Mouse (Mus musculus) kidney, postnatal 36 days (tissue): ENCODE data around the gene Cdh11.

ENCODE experiments used
- DNase-seq, 2 experiments: peaks; one replicate each; pipeline ENCODE4 v3.0.0; 2021 to 2022; ENCODE audit warnings: mixed read lengths in 2 of 2

The Cdh11 gene

DNA sequence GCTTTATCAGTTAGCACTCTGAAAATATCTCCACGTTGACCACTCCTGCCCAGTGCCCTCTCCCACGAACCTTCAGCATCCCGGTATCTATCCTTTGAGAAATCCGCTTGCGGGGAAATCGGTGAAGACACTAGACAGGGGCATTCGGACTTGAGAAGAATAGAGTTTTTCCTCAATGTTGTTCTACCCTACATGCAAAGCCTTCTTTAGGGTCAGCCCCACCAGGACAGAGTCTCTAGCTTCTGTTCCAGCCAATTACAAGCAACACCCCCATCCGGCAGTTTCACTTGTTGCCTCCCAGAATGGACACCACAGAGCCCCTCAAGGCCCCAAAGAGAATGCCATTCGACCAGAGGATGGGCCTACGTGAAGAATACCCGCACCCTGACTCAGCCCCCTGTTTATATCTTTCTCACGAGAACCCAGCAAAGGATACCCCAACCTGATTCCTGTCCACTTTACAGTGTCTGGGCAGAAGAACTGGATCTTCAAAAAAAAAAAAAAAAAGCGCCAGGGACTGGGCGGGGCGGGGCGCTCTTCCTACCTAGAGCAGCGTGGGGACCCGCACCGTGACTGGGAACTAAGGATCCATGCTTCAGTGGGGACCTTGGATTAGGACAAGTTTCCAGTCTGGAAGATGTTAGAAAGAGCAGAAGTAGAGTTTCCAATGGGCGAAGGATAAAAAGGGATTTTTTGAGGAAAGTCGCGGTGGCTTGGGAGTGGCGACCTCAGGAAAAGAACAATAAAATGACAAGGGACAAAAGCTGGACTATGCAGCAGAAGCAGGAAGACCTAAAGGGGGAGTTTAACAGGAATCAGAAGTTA, at the start of gene Cdh11:
Gene Cdh11 (minus strand): TSS at position 51 of the 825 bp plus-strand sequence.
- no peak for DNase-seq

DNA sequence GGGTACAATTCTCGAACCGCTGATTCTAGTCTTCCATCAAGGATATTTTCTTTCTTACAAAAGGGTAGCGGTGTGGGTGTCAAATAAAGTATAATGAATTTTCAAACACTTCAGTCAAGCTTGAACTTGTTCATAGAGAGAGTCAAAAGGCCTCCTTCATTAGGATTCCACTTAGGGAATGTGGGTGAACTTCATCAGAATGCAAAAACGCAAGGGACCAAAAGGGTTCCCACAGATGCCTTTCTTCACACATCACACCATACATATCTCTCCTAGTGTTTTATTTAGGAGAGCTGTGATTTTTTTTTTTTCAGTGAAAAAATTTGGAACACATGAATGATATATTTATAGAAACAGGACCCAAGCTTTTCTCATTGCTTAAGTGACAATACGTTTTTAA, 28.5 kb upstream of the Cdh11 start:
- DNase-seq: no peak

DNA sequence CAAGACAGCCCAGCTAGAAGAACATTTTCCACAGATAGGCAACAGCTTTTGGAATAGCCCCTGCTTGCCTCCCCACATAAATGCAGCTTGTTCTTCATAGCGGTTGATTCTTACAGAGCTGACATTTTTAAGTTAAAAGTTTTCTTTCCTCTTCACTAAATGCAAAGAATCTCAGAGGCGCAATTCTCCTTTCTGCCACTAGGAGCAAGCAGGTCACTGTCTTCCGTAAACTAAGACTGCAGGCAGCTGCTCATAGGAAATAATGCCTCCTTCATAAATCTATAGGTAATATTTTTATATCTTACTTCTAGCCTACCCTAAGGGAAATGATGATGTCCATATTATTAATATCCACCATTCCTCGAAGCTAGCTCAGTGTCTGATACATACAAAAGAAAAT, 4.9 kb upstream of the Cdh11 start:
- peak in 1 of 2 experiments; percentile 58 for DNase-seq

DNA sequence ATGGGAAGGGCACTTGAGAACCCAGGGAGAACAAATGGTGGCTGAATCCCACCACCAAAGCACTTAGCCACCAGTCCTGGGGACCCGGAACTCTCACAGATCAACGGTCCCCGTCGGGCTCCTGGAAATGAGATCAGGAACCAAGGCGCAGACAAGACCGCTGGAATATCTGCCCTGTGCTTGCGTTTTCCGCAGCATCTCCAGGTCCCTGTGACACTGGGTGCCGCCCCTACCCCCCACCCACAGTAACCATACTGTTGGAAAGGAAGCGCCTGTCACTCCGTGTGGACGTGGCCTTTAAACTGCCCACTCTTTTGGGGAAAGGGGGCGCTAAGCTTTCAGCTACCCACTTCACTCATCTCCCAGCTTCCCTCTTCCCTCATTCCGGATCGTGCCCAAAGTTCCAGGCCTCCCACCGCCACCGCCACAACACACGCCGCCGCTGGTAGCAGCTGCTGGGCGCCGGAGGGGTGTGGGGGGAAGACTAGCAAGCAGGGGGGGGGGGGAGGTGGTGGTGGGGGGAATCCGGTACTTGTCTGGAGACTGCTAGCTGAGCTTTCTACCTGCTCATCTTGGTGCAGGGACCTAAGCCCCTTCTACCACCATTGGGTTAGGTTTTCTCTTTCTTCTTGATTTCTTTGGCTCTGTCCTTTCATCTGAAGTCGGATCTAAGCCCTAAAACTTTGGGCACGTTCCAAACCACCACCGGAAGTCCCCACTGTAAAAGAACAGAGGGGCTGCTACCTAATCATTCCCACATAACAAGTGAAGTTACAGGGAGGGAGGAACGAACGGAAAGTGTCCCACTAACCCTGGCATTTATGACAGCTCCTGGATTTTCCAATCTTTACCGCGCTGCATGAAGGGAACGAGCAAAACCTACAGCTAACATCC, 1.3 kb upstream of the Cdh11 start:
- no peak for DNase-seq

DNA sequence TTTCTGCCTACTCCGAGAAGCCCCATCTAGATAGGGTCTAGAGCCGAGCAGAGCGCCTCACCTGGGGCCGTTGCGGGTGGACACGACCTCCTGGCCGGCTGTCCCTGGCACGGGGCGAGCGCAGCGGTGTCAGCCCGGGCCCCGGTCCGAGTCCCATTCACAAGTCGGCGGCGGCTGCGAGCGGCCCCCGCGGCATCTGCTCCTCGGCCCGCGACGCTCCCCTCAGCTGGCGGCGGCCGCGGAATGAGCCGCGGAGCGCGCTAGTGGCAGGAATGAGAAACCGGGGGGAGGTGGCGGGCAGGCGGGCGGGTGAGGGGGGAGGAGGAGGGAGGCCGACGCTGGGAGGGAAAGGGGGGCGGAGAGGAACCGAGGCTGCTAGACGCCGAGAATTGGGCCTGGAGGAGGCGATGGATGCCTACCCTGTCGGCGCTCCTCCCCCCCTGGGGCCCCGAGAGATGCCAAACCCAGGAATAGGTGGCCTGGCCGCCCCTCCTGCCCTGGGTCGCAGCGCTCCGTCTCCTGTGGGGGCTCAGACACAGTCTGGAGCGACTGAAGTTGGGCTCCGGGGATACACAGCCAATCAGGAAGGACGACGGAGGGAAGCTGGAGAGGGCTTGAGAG, 497 bp downstream of the Cdh11 start:
- DNase-seq: peak; percentile 39 to 60

DNA sequence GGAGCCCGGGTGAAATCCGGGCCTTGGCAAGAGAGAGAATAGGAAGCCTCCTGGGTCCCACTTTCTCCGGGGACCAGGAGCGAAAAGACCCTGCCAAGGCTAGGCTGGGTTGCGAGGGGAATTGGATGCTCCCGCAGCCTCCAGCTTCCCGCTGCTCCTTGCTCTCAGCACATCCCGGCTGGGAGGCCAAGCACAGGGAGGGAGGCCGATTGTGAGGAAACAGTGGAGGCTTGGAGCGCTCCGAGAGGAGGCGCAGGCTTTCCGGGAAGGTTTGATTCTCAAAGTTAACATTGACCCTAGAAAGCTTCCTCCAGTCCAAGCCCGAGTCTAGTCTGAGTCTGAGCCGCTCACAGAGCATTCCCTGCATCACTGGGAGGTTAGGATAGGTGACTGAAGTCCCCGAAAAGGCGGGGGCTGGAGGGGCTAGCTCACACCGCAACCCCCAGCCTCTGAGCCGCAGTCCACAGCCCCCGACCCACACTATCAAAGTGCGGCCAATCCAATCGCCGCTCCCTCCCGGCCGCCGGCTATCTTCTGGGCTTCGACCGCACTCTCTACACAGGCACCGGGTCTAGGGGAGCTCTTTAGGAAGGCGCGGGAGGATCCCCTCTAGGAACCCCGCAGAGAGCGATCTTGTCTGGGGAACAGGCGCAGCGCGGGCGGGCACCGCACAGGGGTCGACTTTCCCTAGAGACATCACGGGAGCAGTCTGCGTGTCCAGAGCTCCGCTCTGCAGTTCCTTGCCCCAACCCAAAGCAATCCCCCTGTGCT, 1.4 kb downstream of the Cdh11 start:
- peak; percentile 19 to 38 for DNase-seq

DNA sequence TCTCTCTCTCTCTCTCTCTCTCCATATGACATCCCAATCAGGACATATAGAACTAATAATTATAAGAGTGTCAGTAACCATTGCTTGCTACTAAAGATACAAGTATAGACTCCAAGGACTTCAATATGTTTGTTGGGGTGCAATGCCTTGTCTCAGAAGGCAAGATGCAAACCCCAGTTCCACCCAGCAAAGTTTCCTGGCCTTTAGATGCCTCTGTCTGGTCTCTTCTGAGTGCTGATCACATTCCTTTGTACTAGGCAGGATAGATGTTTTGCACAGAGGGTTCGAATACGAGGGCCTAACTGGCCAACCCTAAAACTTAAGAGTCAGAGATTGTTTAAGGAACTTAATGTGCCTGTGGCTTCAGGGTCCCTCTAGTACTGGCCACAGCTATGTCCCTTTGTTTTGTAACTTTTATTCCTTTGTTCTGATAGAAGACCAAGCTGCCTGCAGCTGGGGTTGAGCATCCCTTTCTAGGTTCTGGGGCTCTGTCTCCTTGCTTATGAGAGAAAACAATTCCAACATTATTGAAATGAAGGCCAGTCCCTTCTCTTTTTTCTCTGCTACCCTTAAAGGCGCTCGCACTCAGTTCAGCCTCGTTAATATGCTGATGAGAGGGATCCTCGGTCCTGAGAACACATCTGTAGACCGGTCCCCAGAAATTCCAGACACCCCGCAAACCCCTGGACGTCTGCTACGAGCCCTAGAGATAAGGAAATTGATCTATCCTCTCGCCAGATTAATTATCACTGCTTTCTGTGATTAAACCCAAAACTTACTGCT, 2.5 kb downstream of the Cdh11 start:
- DNase-seq: no peak

DNA sequence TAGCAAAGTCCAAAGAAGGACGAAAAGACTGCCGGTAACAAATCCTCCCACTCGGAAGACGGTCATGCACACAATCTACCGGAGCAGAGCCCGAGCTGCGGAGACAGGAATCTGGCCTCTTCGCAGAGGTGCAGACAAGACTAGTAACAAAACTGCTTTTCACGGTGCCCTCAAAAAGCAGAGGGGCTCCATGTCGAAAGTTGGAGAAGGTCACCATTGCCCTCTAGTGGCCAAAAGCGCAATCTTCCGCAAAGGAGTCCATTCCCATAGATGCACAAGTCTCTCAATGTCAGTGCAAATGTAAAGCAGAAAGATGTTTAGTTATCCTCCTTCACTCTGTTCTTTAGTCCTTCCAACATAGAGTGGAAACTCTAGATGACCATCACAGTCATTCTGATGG, 4.5 kb downstream of the Cdh11 start:
- peak; percentile 37 to 77 for DNase-seq

DNA sequence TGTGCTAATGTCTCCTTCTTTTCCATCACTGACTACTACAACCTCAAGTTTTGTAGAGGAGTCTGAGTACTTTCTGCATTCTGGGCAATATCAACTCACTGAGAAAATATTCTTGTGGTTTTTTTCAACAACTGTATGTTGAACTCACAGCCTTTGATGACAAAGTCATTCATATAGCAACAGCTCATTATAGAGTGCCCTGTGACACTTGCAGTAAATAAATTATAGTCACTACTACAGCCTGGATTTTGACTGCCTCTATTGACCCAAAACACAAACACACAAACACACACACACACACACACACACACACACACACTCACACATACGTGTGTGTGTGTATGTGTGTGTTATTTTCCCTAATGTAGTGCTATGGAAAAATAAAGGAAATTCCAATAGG, 10.8 kb downstream of the Cdh11 start:
- no peak for DNase-seq

DNA sequence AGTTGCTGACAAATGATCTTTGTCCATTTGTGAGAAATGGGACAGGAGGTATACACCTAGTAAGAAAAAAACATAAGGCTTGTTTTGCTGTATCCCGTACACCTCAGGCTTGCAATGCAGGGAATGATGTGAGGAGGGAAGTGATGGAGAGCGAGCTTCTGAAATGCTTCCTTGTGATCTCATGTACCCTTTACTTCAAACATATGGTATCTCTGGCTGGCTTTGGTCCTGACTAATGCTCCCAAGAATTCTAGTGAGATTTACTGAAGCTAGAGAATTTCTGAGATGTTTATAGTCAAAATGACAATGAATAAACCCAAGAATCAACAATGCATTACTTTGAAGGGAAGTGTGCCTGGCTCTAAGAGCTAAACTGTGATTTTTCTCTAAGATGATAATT, 14.0 kb downstream of the Cdh11 start:
- no peak for DNase-seq

DNA sequence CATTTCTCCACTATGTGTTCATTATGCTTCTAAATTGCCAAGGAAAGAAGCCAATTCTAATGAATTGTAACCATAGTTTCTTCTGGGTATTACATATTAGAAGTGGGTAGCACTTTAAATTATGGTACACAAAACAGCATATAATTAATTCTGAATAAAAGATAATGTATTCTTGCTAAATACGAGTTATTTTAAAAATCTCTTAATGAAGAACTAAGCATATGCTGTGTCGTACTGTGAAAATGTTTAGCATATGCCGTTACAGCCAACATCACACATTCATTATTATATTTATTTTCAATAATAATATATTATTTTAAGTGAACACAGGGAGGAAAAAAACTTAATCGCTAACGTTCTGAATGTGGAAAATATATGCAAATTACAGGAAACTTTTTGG, 31.6 kb downstream of the Cdh11 start:
- DNase-seq: no peak

DNA sequence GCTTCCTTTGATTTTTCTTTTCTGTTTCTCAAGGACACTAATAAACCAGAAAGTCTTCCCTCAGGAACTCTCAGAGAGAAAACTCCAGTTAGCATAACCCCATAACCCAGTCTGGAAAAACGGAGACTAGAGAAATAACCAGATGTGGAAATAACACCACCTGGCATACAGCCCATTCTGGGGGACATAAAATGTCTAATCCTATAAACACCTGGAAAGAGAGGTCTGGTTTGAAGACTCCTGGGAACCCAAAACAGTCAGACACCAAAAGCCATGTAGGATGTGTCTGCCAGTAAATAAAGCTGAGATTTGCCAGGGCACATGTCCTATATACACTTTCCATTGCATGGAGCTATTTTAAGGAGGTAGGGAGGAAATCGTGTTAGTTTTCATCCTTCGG, 42.5 kb downstream of the Cdh11 start:
- DNase-seq: no peak

DNA sequence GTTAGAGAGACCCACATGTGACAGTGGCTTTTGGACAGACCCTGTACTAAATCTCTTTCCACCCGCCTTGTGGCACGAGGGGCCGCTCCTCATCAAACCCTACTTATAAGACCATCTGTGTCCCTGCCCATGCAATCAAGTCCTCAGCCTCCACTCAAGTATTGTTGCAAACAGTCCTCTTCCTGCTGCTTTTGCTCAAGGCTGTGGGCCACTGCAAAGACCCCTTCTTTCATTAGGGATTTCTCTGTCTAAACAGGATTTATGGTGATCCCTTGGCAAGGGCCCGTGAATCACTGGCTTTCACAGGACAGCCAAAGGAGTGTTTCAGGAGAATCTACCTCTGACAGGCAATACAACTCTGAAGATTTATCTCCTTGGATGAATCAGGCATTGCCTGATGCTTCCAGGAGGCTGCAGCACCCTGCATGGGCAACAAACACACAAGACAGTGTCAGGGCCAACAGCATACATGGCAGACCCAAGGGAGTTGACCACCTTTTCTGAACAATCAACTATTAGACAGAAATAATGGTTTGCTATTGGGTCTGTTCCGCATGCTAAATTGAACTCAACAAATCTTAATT, 43.3 kb downstream of the Cdh11 start:
- DNase-seq: no peak

DNA sequence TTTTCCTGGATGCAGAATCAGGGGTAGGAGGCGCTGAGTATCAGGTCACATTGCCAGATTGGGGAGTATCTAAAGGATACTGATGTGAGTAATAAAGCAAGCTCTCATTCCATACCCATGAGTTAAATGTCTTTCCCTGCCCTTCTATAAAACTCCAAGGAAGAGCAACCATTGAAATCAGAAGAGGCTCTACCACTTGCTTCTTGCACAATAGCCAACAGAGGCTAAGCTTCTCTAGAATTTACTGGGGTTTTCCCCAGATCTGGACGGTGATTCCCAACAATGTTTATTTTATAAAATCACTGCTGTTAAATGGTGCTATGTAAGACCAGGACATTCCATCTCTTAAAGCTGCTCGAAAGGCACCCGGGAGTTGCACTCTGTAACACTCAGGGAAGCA, 44.5 kb downstream of the Cdh11 start:
- DNase-seq: no peak

DNA sequence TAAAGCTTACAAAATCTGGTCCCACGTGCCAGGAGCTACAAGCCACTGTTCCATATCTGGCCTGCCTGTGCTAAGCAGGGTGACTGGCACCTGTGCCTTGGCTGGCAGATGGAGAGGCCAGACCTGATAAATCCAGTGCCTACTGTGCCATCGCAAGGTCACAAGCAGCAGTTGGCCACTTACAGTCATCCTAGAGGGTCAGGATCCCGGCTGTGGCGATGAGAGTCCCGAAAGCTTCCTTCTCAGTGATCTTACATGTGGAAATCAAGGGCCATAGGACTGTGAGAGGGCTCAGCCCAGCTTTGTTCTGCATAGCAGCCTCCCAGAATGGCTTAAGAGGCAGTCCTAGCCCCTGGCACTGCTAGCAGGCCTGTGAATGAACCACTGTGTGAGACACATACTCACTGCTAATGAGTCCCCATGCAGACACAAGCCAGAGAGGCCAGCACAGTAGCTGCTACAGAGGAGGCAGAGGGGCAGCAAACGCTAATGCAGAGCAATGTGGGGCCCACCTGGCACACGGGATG, 46.4 kb downstream of the Cdh11 start:
- DNase-seq: no peak

DNA sequence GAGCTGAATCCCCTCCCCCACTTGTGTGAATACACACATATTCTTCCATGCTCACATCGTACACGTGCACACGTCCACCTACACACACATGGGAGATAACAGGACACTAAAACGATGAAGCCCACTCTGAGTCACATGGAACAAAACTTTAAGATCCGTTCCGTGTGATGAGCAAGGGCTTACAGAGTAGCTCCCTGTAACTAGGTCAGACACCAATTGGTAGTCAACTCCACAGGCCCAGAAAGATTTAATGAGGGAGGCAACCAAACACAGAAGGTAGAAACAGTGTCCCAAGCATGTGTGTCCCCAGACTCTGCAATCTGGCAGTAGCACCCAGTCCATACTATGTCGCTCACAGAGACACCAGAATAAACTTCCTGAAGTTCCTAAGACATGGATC, 47.0 kb downstream of the Cdh11 start:
- no peak for DNase-seq

DNA sequence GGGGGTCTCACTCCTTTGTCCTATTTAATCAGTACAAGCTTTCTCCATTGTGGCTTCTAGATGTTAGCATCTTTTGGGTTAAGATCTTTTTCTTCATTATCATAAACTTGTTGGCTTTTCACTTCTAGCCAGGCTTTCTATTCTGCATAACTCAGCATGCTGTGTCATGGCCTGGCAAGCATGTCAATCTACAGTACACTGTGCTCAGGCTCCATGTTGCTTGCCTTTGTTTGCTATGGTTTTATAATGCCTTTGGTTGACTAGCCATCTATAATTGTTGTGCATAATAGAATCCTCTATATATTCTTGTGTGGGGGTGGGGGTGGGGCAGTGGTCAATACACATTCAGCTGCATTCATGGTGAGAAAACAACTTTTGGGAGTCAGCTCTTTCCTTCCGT, 51.0 kb downstream of the Cdh11 start:
- DNase-seq: no peak

DNA sequence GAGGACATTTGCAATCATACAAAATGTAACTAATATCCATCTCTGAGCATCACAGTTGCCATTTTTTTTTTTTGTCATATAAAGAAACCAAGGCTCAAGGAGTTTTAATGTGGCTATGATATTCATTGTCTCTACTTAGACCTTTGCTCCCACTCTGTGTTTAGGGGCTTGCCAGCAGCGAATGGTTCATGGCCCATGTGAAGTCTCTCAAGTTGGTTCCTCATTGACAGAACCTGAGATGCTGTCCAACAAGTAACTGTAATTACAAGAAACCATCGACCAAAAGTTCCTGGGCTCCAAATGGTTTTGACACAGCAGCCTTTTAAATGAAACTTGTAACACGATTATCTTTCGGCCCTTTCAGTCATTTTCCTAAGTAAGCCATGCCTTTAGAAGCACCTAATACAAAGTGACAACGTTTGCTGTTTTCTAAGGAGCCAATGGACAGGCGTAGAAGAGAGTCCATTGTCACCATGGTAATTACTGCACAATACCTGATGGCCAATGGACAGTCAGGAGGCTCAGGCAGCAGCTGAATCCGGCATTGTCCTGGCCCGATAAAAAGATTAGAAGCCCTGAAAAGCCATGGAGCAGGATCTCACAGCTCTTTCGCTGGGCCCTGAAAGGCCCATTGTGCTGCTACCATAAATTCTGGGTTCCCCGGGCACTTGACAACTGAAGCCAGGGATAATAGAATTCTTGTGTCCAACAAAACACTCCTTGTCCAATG, 59.1 kb downstream of the Cdh11 start:
- no peak for DNase-seq

DNA sequence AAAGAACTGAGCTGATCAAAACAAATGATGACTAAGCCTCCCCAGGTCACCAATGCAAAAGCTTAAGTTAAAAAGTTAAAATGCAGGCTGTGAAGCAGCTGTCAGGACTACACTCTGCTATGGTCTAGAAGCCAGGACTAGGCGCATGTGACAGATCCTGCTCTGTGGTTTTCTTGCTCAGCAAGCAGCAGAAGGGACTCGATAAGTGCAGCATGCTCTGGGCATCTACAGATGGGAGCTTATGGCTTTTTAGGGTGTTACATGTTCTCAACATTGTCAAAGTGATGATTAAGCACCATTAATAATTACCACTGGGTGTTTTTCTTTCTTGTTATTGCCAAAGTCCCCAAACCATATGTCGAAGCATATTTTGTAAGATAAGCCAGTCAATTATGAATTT, 59.9 kb downstream of the Cdh11 start:
- no peak for DNase-seq

DNA sequence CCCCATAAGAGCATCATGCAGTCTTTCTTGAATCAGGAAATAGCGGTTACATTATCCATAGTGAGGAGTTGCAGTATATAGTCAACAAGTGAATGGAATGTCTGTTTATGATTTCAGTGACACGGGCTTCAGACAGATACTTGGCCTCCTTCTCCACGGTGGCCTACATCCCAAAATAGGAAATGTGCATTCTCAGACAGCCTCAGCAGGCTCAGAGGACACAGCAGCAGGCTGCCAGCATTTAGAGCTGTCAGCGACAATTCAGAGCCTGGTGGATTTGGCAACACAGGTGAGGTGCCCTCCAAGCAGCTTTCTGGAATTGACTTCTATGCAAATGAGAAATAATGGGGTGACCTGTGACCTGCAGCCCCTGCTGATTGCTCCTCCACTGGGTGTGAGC, 69.5 kb downstream of the Cdh11 start:
- DNase-seq: no peak

DNA sequence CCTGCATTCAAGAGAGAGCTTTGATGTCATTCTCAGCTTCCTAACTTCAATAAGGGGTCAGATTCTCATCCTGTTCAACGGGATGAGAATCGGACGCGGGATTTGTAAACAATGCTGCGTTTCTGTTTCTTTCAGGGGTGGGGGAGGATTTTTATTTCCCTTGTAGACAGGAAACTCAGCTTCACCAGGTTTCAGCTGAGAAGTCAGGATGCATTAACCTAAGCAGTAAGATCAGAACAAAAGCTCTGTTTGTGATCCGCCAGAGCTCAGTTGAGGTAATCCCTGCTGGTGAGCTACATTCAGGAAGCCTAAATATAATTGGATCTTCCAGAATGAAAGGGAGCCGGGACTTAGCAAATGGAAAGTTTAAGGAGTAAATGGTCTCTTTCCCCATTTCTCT, 78.1 kb downstream of the Cdh11 start:
- DNase-seq: no peak
